Mouse (Mus musculus) adrenal gland, postnatal 36 days (tissue): ENCODE results near the gene Klf11. TPM values are rescaled to one million over a fixed set of nuclear protein-coding genes. Genes with fewer than 3 reads are reported as not detected.
"Not testable (repeated sequence)": the region's sequence is repeated elsewhere in the genome, so short reads cannot be mapped to it uniquely, and the experiment has no call there.

Experiments used
- DNase-seq, 2 experiments: peaks; one replicate each; pipeline ENCODE4 v3.0.0; 2021; ENCODE audit warnings: mixed read lengths in 1 of 2
- long read RNA-seq, 2 experiments: library from polyadenylated mRNA; stranded (forward); transcript quantifications; one replicate each; pipeline ENCODE4 v2.0.0; 2021; ENCODE audit warnings: borderline sequencing depth in 2 of 2
- total RNA-seq, 2 experiments: library from RNA; stranded (reverse); gene quantifications; 2 replicates each; pipeline ENCODE4 v1.2.3; 2021

Klf11 gene
- 10 to 100 TPM; 12.8 to 14.2 TPM for total RNA-seq
- long read RNA-seq, experiment 1, full-length matches to known transcripts: 9 of 14 reads
- long read RNA-seq, experiment 1, partial matches to known transcripts: 1 of 14 reads
- long read RNA-seq, experiment 1, other reads (novel, unspliced or antisense): 4 of 14 reads
- long read RNA-seq, experiment 2, full-length matches to known transcripts: 3 of 4 reads
- long read RNA-seq, experiment 2, partial matches to known transcripts: 1 of 4 reads
- long read RNA-seq, experiment 2, other reads (novel, unspliced or antisense): 0 of 4 reads

GRCm38 (mm10) chr12:24651063-24651557, at the start of gene Klf11:
Klf11 (plus strand) TSS chr12:24651274.
- peak; percentile 99 for DNase-seq

GRCm38 (mm10) chr12:24603266-24603665, 47.8 kb upstream of the Klf11 start:
- DNase-seq: peak; percentile 76 to 85

GRCm38 (mm10) chr12:24606166-24606565, 44.9 kb upstream of the Klf11 start:
- DNase-seq: no peak

GRCm38 (mm10) chr12:24612591-24612990, 38.5 kb upstream of the Klf11 start:
- no peak for DNase-seq

GRCm38 (mm10) chr12:24614452-24615075, 36.5 kb upstream of the Klf11 start:
- DNase-seq: no peak

GRCm38 (mm10) chr12:24615140-24615539, 35.9 kb upstream of the Klf11 start:
- DNase-seq: no peak

GRCm38 (mm10) chr12:24619436-24619835, 31.6 kb upstream of the Klf11 start:
- no peak for DNase-seq

- peak; percentile 7 to 43 for DNase-seq
Measured at GRCm38 (mm10) chr12:24623486-24624251, 27.4 kb upstream of the Klf11 start.

- DNase-seq: no peak
Measured at GRCm38 (mm10) chr12:24626401-24626800, 24.7 kb upstream of the Klf11 start.

- DNase-seq: no peak
Measured at GRCm38 (mm10) chr12:24627215-24627614, 23.9 kb upstream of the Klf11 start.

GRCm38 (mm10) chr12:24630220-24630619, 20.9 kb upstream of the Klf11 start:
- DNase-seq: peak; percentile 52 to 72

GRCm38 (mm10) chr12:24632404-24632803, 18.7 kb upstream of the Klf11 start:
- no peak for DNase-seq

- peak in 1 of 2 experiments; percentile 20 for DNase-seq
Measured at GRCm38 (mm10) chr12:24633753-24634191, 17.3 kb upstream of the Klf11 start.

- no peak for DNase-seq
Measured at GRCm38 (mm10) chr12:24634212-24634611, 16.9 kb upstream of the Klf11 start.

GRCm38 (mm10) chr12:24634648-24635047, 16.4 kb upstream of the Klf11 start:
- no peak for DNase-seq

- not testable (repeated sequence) for DNase-seq
Measured at GRCm38 (mm10) chr12:24638787-24639186, 12.3 kb upstream of the Klf11 start.

- peak; percentile 76 to 80 for DNase-seq
Measured at GRCm38 (mm10) chr12:24642370-24642802, 8.7 kb upstream of the Klf11 start.

GRCm38 (mm10) chr12:24644125-24644571, 6.9 kb upstream of the Klf11 start:
- DNase-seq: no peak

GRCm38 (mm10) chr12:24645901-24646300, 5.2 kb upstream of the Klf11 start:
- DNase-seq: no peak

GRCm38 (mm10) chr12:24648094-24648493, 3.0 kb upstream of the Klf11 start:
- no peak for DNase-seq

- DNase-seq: no peak
Measured at GRCm38 (mm10) chr12:24650415-24651062, 535 bp upstream of the Klf11 start.
